Comparison of ENCODE assay signal across 9 mouse cellular contexts in the genomic region with DNA sequence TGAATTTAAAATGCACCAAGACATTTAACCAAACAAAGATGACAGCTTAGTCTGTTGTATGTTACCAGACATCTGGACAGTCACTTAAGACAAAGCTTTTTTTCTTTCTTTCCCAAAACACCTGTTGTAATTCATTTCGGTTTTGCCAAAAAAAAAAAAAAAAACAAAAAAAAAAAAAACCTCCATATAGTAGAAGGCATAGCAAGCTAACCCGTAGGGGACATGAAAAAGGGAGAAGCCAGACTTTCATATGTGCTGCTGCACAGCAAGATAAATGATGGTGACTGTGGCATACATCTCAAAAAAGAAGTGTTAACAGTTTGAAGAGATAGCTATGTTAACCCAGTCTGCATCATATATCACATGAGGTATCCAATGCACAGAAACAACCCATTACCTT. TPM values are rescaled to one million over a fixed set of nuclear protein-coding genes. Genes with fewer than 3 reads are reported as not detected.
DNase-seq lines count a peak whose midpoint lies in the region; ATAC-seq and TF ChIP-seq lines count a peak whose summit lies in the region.
"Had no signal": no experiment of that assay in that cellular context is flagged by ENCODE, and none has a peak within 500 bp of the region (broad histone marks: within the 10 kb centered on the region; RNA-seq: fewer than 3 reads in every experiment).

No protein-coding gene starts in this region.

- intact Hi-C loops in heart, postnatal 10 days (cut with DNase I) = no loop called here

- no peaks in the 10 kb centered on the region for H3K4me1 ChIP-seq in heart, embryonic 15.5 days (replicated peaks)
- no peaks in the 10 kb centered on the region for H3K4me1 ChIP-seq in bone marrow, adult 2 months (ENCODE audit: control insufficient read depth, insufficient read depth, low read length)
- peaks cover 7% of the 10 kb centered on the region; the same call in 1 of the 2 replicates for H3K4me1 ChIP-seq in hindbrain, embryonic 14.5 days (replicated peaks; ENCODE audit: control insufficient read depth, insufficient read depth, low read length)
- H3K4me1 ChIP-seq in midbrain, embryonic 10.5 days = peaks cover 12% of the 10 kb centered on the region

- no peaks in the 10 kb centered on the region for H3K27me3 ChIP-seq in heart, embryonic 15.5 days
- no peaks in the 10 kb centered on the region for H3K27me3 ChIP-seq in hindbrain, embryonic 14.5 days (ENCODE audit: control insufficient read depth, insufficient read depth, low read length)
- H3K27me3 ChIP-seq in midbrain, embryonic 10.5 days (ENCODE audit: low read depth, poor library complexity, severe bottlenecking) = peaks cover 22% of the 10 kb centered on the region

- 39% methylated on average over 2 of the region's 2 CpGs for WGBS in heart, embryonic 15.5 days
- 11% methylated on average over 2 of the region's 2 CpGs for WGBS in bone marrow, adult 2 months
- 60% methylated on average over 2 of the region's 2 CpGs for WGBS in hindbrain, embryonic 14.5 days
- WGBS in midbrain, embryonic 10.5 days = 77% methylated on average over 2 of the region's 2 CpGs

- H3K27ac ChIP-seq in heart, embryonic 15.5 days = peak overlapping the region; percentile 56; the same call in 1 of the 2 replicates
- no peak overlapping the region for H3K27ac ChIP-seq in bone marrow, adult 2 months (ENCODE audit: control insufficient read depth, insufficient read depth, low read depth, low read length, poor library complexity)
- no peak overlapping the region for H3K27ac ChIP-seq in hindbrain, embryonic 14.5 days
- H3K27ac ChIP-seq in midbrain, embryonic 10.5 days (replicated peaks) = no peak overlapping the region

- TF ChIP-seq POLR2A in bone marrow, adult 2 months (IDR thresholded peaks at IDR 0.05; ENCODE audit: borderline replicate concordance, control insufficient read depth, low read depth, low read length) = no peak

- no peak overlapping the region for H3K9ac ChIP-seq in heart, embryonic 15.5 days
- H3K9ac ChIP-seq in hindbrain, embryonic 14.5 days = peak overlapping the region; percentile 61; the same call in 1 of the 2 replicates

- H3K4me2 ChIP-seq in heart, embryonic 15.5 days = peak overlapping the region; percentile 94
- H3K4me2 ChIP-seq in hindbrain, embryonic 14.5 days (replicated peaks) = peak overlapping the region; percentile 98

- peak overlapping the region; percentile 75 for H3K4me3 ChIP-seq in heart, embryonic 15.5 days
- H3K4me3 ChIP-seq in bone marrow, adult 2 months (replicated peaks; ENCODE audit: control insufficient read depth, low read depth, low read length) = peak overlapping the region; percentile 28
- H3K4me3 ChIP-seq in hindbrain, embryonic 14.5 days (replicated peaks; ENCODE audit: low read length) = peak overlapping the region; percentile 51
- peak overlapping the region; percentile 67 for H3K4me3 ChIP-seq in midbrain, embryonic 10.5 days

- no peaks in the 10 kb centered on the region for H3K36me3 ChIP-seq in heart, embryonic 15.5 days
- no peaks in the 10 kb centered on the region for H3K36me3 ChIP-seq in hindbrain, embryonic 14.5 days (replicated peaks; ENCODE audit: control insufficient read depth, insufficient read depth)
- no peaks in the 10 kb centered on the region for H3K36me3 ChIP-seq in midbrain, embryonic 10.5 days

- no peak for DNase-seq in heart, postnatal 10 days
- no peak for DNase-seq in hindbrain, embryonic 14.5 days (ENCODE audit: low spot score)
- no peak for DNase-seq in midbrain, embryonic 10.5 days (ENCODE audit: low spot score)
- DNase-seq in thymus, postnatal 36 days = no peak
- no peak for DNase-seq in thymus, postnatal 0 days (ENCODE audit: low spot score)
- DNase-seq in ovary, postnatal 36 days (ENCODE audit: low spot score) = no peak

- TF ChIP-seq CTCF in bone marrow, adult 2 months (IDR thresholded peaks at IDR 0.05; ENCODE audit: control insufficient read depth, insufficient read depth, low read length) = no peak

- no peak for ATAC-seq in heart, embryonic 15.5 days (replicated peaks; ENCODE audit: insufficient number of reproducible peaks, insufficient read depth, low FRiP score, low read depth)
- no peak for ATAC-seq in hindbrain, embryonic 14.5 days (ENCODE audit: low FRiP score)

- H3K9me3 ChIP-seq in heart, embryonic 15.5 days (replicated peaks) = no peaks in the 10 kb centered on the region; the same call in 1 of the 2 replicates
- H3K9me3 ChIP-seq in hindbrain, embryonic 14.5 days (ENCODE audit: control insufficient read depth, low read length) = no peaks in the 10 kb centered on the region
- no peaks in the 10 kb centered on the region for H3K9me3 ChIP-seq in midbrain, embryonic 10.5 days (replicated peaks)

RNA-seq across cellular contexts. Expression of gene Gbp7, which starts 0.5 kb away (rescaled TPM):
- polyA plus RNA-seq in heart, embryonic 15.5 days (2015; fragmentation: Nextera tagmentation; extraction: Ambion mirVana) = 3.5 and 5.9 TPM in 2 replicates
- 10 to 100 TPM in 1 of 2 experiments, 1 to 10 TPM in 1; 7.1 to 10.5 TPM for total RNA-seq in heart, postnatal 10 days (2021)
- 6.8 TPM in 2 replicates for polyA plus RNA-seq in bone marrow, adult 2 months (2011; ENCODE audit: insufficient read depth, insufficient read length, low replicate concordance, missing spikeins)
- 2.5 and 2.8 TPM in 2 replicates for polyA plus RNA-seq in hindbrain, embryonic 14.5 days (2014; fragmentation: Nextera tagmentation; extraction: Ambion mirVana)
- 0.88 and 1.8 TPM in 2 replicates for polyA plus RNA-seq in midbrain, embryonic 10.5 days (2016; fragmentation: Nextera tagmentation; extraction: Ambion mirVana)
- 23.4 and 26.8 TPM in 2 replicates for polyA plus RNA-seq in thymus, postnatal 0 days (2015; fragmentation: Nextera tagmentation; extraction: Ambion mirVana)

RNA-seq across cellular contexts. Expression of gene Gbp3, which starts 30.2 kb away (rescaled TPM):
- polyA plus RNA-seq in heart, embryonic 15.5 days (2015; fragmentation: Nextera tagmentation; extraction: Ambion mirVana) = 1.8 and 3.0 TPM in 2 replicates
- 10 to 100 TPM in 1 of 2 experiments, 1 to 10 TPM in 1; 9.2 to 12.2 TPM for total RNA-seq in heart, postnatal 10 days (2021)
- polyA plus RNA-seq in bone marrow, adult 2 months (2011; ENCODE audit: insufficient read depth, insufficient read length, low replicate concordance, missing spikeins) = 7.0 and 8.3 TPM in 2 replicates
- polyA plus RNA-seq in hindbrain, embryonic 14.5 days (2014; fragmentation: Nextera tagmentation; extraction: Ambion mirVana) = 0.65 and 1.7 TPM in 2 replicates
- polyA plus RNA-seq in midbrain, embryonic 10.5 days (2016; fragmentation: Nextera tagmentation; extraction: Ambion mirVana) = 0.29 and 0.43 TPM in 2 replicates
- 17.4 and 19.5 TPM in 2 replicates for polyA plus RNA-seq in thymus, postnatal 0 days (2015; fragmentation: Nextera tagmentation; extraction: Ambion mirVana)

RNA-seq across cellular contexts. Expression of gene Gbp5, which starts 35.8 kb away (rescaled TPM):
- polyA plus RNA-seq in heart, embryonic 15.5 days (2015; fragmentation: Nextera tagmentation; extraction: Ambion mirVana) = 0.19 and 0.20 TPM in 2 replicates
- total RNA-seq in heart, postnatal 10 days (2021) = 1 to 10 TPM; 4.8 to 6.7 TPM
- polyA plus RNA-seq in bone marrow, adult 2 months (2011; ENCODE audit: insufficient read depth, insufficient read length, low replicate concordance, missing spikeins) = 0.74 and 2.4 TPM in 2 replicates
- 0.23 and 0.25 TPM in 2 replicates for polyA plus RNA-seq in hindbrain, embryonic 14.5 days (2014; fragmentation: Nextera tagmentation; extraction: Ambion mirVana)
- not detected in 2 replicates for polyA plus RNA-seq in midbrain, embryonic 10.5 days (2016; fragmentation: Nextera tagmentation; extraction: Ambion mirVana)
- polyA plus RNA-seq in thymus, postnatal 0 days (2015; fragmentation: Nextera tagmentation; extraction: Ambion mirVana) = 0.99 and 1.2 TPM in 2 replicates
- total RNA-seq: ES-E14 had no signal
